18 mouse cellular contexts compared by ENCODE assay signal in genomic region chr3:37885776-37886175, GRCm38 (mm10).
DNase-seq lines count a peak whose midpoint lies in the region; ATAC-seq and TF ChIP-seq lines count a peak whose summit lies in the region.
"Had no signal": no experiment of that assay in that cellular context is flagged by ENCODE, and none has a peak within 500 bp of the region (broad histone marks: within the 10 kb centered on the region; RNA-seq: fewer than 3 reads in every experiment).

No protein-coding gene starts in this region.

- H3K4me3 ChIP-seq in kidney, embryonic 14.5 days (ENCODE audit: low read length) = no peak overlapping the region
- H3K4me3 ChIP-seq in neural tube, embryonic 14.5 days (ENCODE audit: low read depth, low read length) = no peak overlapping the region
- H3K4me3 ChIP-seq in hindbrain, embryonic 13.5 days = no peak overlapping the region
- H3K4me3 ChIP-seq: embryonic facial prominence, embryonic 10.5 days; erythroblast, embryonic 14.5 days; forebrain, embryonic 10.5 days; heart, embryonic 12.5 days; hindbrain, embryonic 12.5 days had no signal

- in situ Hi-C loops in Patski (cut with MboI; ENCODE audit: low pct_unique_long_range_greater_than_20kb) = no loop called here

- CTCF ChIA-PET in Patski (lab: Charles Lee) = interaction anchor here (0.9 to 1.8 kb wide), 4 partner anchors 14 to 244 kb away, joined by 3 to 6 read pairs (median 4); no protein-coding TSS in a partner anchor

- no peaks in the 10 kb centered on the region for H3K27me3 ChIP-seq in kidney, embryonic 14.5 days (ENCODE audit: control insufficient read depth, insufficient read depth, low read length)
- H3K27me3 ChIP-seq in neural tube, embryonic 14.5 days (ENCODE audit: control insufficient read depth, insufficient read depth, low read length) = no peaks in the 10 kb centered on the region
- no peaks in the 10 kb centered on the region for H3K27me3 ChIP-seq in Patski
- 0 out of 2 replicates have a peak, but pooled peaks cover 5% of the 10 kb centered on the region for H3K27me3 ChIP-seq in hindbrain, embryonic 13.5 days
- H3K27me3 ChIP-seq: heart, embryonic 12.5 days; hindbrain, embryonic 12.5 days had no signal

- H3K4me1 ChIP-seq in kidney, embryonic 14.5 days (ENCODE audit: control insufficient read depth, insufficient read depth, low read length) = peaks cover 23% of the 10 kb centered on the region
- H3K4me1 ChIP-seq in neural tube, embryonic 14.5 days (ENCODE audit: control insufficient read depth, insufficient read depth, low read length) = no peaks in the 10 kb centered on the region
- H3K4me1 ChIP-seq in hindbrain, embryonic 13.5 days (replicated peaks) = no peaks in the 10 kb centered on the region
- H3K4me1 ChIP-seq: hindbrain, embryonic 12.5 days had no signal

- TF ChIP-seq CTCF in Patski (IDR thresholded peaks at IDR 0.05) = no peak

- POLR2A ChIA-PET in Patski (lab: Charles Lee) = interaction anchor here (0.5 to 1.1 kb wide), 3 partner anchors 15 to 244 kb away, joined by 3 to 5 read pairs (median 4); no protein-coding TSS in a partner anchor

- H3K27ac ChIP-seq in kidney, embryonic 14.5 days (ENCODE audit: low read depth, low read length) = no peak overlapping the region
- no peak overlapping the region for H3K27ac ChIP-seq in neural tube, embryonic 14.5 days (ENCODE audit: low read depth, low read length)
- H3K27ac ChIP-seq in hindbrain, embryonic 13.5 days = no peak overlapping the region
- H3K27ac ChIP-seq: embryonic facial prominence, embryonic 10.5 days; forebrain, embryonic 10.5 days; hindbrain, embryonic 12.5 days; hindbrain, postnatal 0 days had no signal

- ATAC-seq in kidney, embryonic 14.5 days (ENCODE audit: low FRiP score, low TSS enrichment) = peak; percentile 68
- peak; percentile 24; the same call in 1 of the 2 replicates for ATAC-seq in neural tube, embryonic 14.5 days (ENCODE audit: low read depth)
- peak; percentile 80 for ATAC-seq in Patski
- ATAC-seq in hindbrain, embryonic 13.5 days (ENCODE audit: low FRiP score) = no peak
- ATAC-seq: forebrain, embryonic 14.5 days; hindbrain, postnatal 0 days had no signal

- H3K36me3 ChIP-seq in kidney, embryonic 14.5 days (ENCODE audit: control insufficient read depth, insufficient read depth, low read length) = no peaks in the 10 kb centered on the region
- H3K36me3 ChIP-seq in neural tube, embryonic 14.5 days (ENCODE audit: control insufficient read depth, insufficient read depth, low read length) = no peaks in the 10 kb centered on the region
- H3K36me3 ChIP-seq in hindbrain, embryonic 13.5 days = no peaks in the 10 kb centered on the region
- H3K36me3 ChIP-seq: embryonic facial prominence, embryonic 10.5 days; forebrain, embryonic 10.5 days; heart, embryonic 12.5 days; hindbrain, embryonic 12.5 days had no signal

- 53% methylated on average over 6 of the region's 6 CpGs for WGBS in kidney, embryonic 14.5 days
- 82% methylated on average over 6 of the region's 6 CpGs for WGBS in neural tube, embryonic 14.5 days
- WGBS in hindbrain, embryonic 13.5 days = 86% methylated on average over 6 of the region's 6 CpGs

- no peak overlapping the region for H3K4me2 ChIP-seq in kidney, embryonic 14.5 days (replicated peaks; ENCODE audit: low read depth, low read length)
- no peak overlapping the region for H3K4me2 ChIP-seq in neural tube, embryonic 14.5 days (ENCODE audit: low read depth, low read length)
- H3K4me2 ChIP-seq in hindbrain, embryonic 13.5 days = no peak overlapping the region
- H3K4me2 ChIP-seq: heart, embryonic 12.5 days; hindbrain, embryonic 12.5 days had no signal

- no peak for DNase-seq in kidney, postnatal 36 days
- DNase-seq in neural tube, embryonic 10.5 days (ENCODE audit: extremely low spot score, low spot score) = no peak
- DNase-seq in Patski (ENCODE audit: low read depth, low spot score) = peak; percentile 97
- DNase-seq: adrenal gland, adult 8-10 months; adrenal gland, postnatal 36 days; cerebellum, adult 2 months; cerebellum, postnatal 10 days; heart, postnatal 4 days had no signal

- no peaks in the 10 kb centered on the region for H3K9me3 ChIP-seq in kidney, embryonic 14.5 days (ENCODE audit: control insufficient read depth, low read length)
- H3K9me3 ChIP-seq in neural tube, embryonic 14.5 days (ENCODE audit: control insufficient read depth, low read length) = no peaks in the 10 kb centered on the region
- H3K9me3 ChIP-seq in hindbrain, embryonic 13.5 days = no peaks in the 10 kb centered on the region
- H3K9me3 ChIP-seq: embryonic facial prominence, embryonic 10.5 days; forebrain, embryonic 10.5 days; heart, embryonic 12.5 days; hindbrain, embryonic 12.5 days had no signal

- H3K9ac ChIP-seq in kidney, embryonic 14.5 days (ENCODE audit: low read depth, low read length) = no peak overlapping the region
- no peak overlapping the region for H3K9ac ChIP-seq in neural tube, embryonic 14.5 days (replicated peaks; ENCODE audit: low read depth, low read length)
- no peak overlapping the region for H3K9ac ChIP-seq in hindbrain, embryonic 13.5 days
- H3K9ac ChIP-seq: heart, embryonic 12.5 days; hindbrain, embryonic 12.5 days had no signal
